Mouse (Mus musculus) heart, embryonic 14.5 days (tissue): Measurements from ENCODE around the gene Kcnd3. TPM values are rescaled to one million over a fixed set of nuclear protein-coding genes. Genes with fewer than 3 reads are reported as not detected.
A peak's percentile ranks its signal among the peaks of the same experiment; 100 is the strongest.

Source experiments
- ATAC-seq: fragments of 200-750 bp; cut with Nextera tagmentation; 2 replicates; pipeline ENCODE4 v1.8.0; 2017; ENCODE audit warnings: low read depth, moderate TSS enrichment; ENCODE audit not compliant: insufficient number of reproducible peaks, insufficient read depth, low FRiP score
- H3K27ac ChIP-seq, 2 experiments: fragments of 200-500 bp in 1 of 2; fragments of 300-500 bp in 1 of 2; sonication (generic) in 1 of 2; replicated peaks in 1 of 2; 2 replicates each; pipeline ENCODE4 v1.5.1; 2012 to 2014; ENCODE audit warnings: low read depth in 2 of 2, low read length in 2 of 2, control low read depth in 1 of 2, mild to moderate bottlenecking in 1 of 2, mixed read lengths in 1 of 2; ENCODE audit not compliant: control insufficient read depth in 1 of 2, insufficient read depth in 1 of 2
- H3K27me3 ChIP-seq: fragments of 300-500 bp; sonication (generic); 2 replicates; pipeline ENCODE4 v1.6.1; 2014; ENCODE audit warnings: mild to moderate bottlenecking, low read length, control low read depth; ENCODE audit not compliant: control insufficient read depth, insufficient read depth
- H3K36me3 ChIP-seq: fragments of 300-500 bp; sonication (generic); 2 replicates; pipeline ENCODE4 v1.6.1; 2014; ENCODE audit warnings: mild to moderate bottlenecking, control low read depth, low read length, mixed read lengths; ENCODE audit not compliant: control insufficient read depth, insufficient read depth
- H3K4me1 ChIP-seq, 2 experiments: fragments of 200-500 bp in 1 of 2; fragments of 300-500 bp in 1 of 2; sonication (generic) in 1 of 2; 2 replicates each; pipeline ENCODE4 v1.6.1; 2012 to 2014; ENCODE audit warnings: low read length in 2 of 2, control low read depth in 1 of 2, mixed read lengths in 1 of 2; ENCODE audit not compliant: control insufficient read depth in 2 of 2, insufficient read depth in 2 of 2
- H3K4me2 ChIP-seq: fragments of 300-500 bp; sonication (generic); 2 replicates; pipeline ENCODE4 v1.6.1; 2014; ENCODE audit warnings: mild to moderate bottlenecking, low read length
- H3K4me3 ChIP-seq, 2 experiments: fragments of 200-500 bp in 1 of 2; fragments of 300-500 bp in 1 of 2; sonication (generic) in 1 of 2; 2 replicates each; pipeline ENCODE4 v1.5.1; 2012 to 2014; ENCODE audit warnings: low read length in 2 of 2, mild to moderate bottlenecking in 2 of 2, control low read depth in 1 of 2, low read depth in 1 of 2, moderate library complexity in 1 of 2; ENCODE audit not compliant: control insufficient read depth in 1 of 2, insufficient read depth in 1 of 2
- H3K9ac ChIP-seq: fragments of 300-500 bp; sonication (generic); 2 replicates; pipeline ENCODE4 v1.6.1; 2014; ENCODE audit warnings: mild to moderate bottlenecking, low read length
- H3K9me3 ChIP-seq: fragments of 300-500 bp; sonication (generic); 2 replicates; pipeline ENCODE4 v1.6.1; 2016; ENCODE audit warnings: low read length, control low read depth; ENCODE audit not compliant: control insufficient read depth
- WGBS: fragments of 180-500 bp; shearing (Covaris S2); extraction: QIAGEN DNeasy Blood & Tissue Kit; methylation state at CpG from one replicate; pipeline ENCODE4 v1.1.7; 2014; 5-methylcytosine and 5-hydroxymethylcytosine counted together
- polyA plus RNA-seq: library from polyadenylated mRNA; unstranded; fragments of >200 nt; fragmentation: Nextera tagmentation; extraction: Ambion mirVana; gene quantifications from 2 replicates; pipeline ENCODE4 v1.2.1, GENCODE M21; 2014

Gene Kcnd3
- polyA plus RNA-seq, 1 experiment from 2014 or later: 0.91 TPM

DNA sequence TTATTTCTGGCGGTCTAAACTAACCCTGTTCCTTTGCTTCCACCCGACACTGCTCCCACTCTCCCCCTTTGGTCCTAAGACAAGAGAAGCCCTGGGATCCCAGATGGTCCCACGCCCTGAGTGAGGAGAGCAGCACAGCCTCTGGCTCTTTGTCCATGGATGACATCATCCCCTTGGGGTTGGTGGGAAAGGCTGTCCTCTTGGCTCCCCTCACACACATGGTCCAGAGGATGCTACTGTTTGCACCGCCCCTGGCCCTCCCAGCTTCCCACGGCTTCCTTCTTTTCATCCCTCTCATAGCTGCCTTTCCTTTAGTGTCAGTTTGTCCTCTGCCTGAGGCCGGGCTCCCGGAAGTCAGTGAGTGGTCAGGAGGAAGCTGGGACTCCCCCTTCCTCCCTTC is 259.6 kb downstream of the Kcnd3 start:
- Histone ChIP-seq H3K9ac (no peak overlapping the region), H3K4me3 (no peak overlapping the region), H3K27ac (no peak overlapping the region), H3K27me3 (no peaks in the 10 kb centered on the region), H3K4me1 (peaks cover 17 to 31% of the 10 kb centered on the region in 2 experiments), H3K36me3 (peaks cover 2% of the 10 kb centered on the region; the same call in 1 of the 2 replicates), H3K9me3 (no peaks in the 10 kb centered on the region), H3K4me2 (no peak overlapping the region)
- ATAC-seq: no peak
- WGBS: 54% methylated on average over 7 of the region's 7 CpGs

DNA sequence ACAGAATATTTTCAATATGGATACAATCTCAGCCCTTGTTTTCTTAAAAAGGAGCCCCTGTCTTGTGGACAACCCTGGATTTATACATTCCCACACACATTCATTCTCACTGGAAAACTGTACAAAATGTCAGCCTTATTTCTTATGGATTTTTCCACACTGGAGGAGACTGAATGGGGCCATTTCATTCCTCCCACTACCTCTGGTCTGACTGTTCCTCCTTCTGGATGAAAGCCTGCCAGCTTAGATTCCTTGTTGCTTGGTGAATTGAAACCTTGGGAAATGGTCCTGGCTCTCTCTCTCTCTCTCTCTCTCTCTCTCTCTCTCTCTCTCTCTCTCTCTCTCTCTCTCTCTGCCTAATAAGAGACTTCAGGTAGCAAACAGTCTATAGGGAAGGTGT is 260.7 kb downstream of the Kcnd3 start:
- Histone ChIP-seq H3K36me3 (peaks cover 2% of the 10 kb centered on the region; the same call in 1 of the 2 replicates), H3K27me3 (no peaks in the 10 kb centered on the region), H3K9me3 (no peaks in the 10 kb centered on the region), H3K9ac (no peak overlapping the region), H3K27ac (no peak overlapping the region), H3K4me2 (no peak overlapping the region), H3K4me3 (no peak overlapping the region), H3K4me1 (peaks cover 17 to 27% of the 10 kb centered on the region in 2 experiments)
- ATAC-seq: no peak

DNA sequence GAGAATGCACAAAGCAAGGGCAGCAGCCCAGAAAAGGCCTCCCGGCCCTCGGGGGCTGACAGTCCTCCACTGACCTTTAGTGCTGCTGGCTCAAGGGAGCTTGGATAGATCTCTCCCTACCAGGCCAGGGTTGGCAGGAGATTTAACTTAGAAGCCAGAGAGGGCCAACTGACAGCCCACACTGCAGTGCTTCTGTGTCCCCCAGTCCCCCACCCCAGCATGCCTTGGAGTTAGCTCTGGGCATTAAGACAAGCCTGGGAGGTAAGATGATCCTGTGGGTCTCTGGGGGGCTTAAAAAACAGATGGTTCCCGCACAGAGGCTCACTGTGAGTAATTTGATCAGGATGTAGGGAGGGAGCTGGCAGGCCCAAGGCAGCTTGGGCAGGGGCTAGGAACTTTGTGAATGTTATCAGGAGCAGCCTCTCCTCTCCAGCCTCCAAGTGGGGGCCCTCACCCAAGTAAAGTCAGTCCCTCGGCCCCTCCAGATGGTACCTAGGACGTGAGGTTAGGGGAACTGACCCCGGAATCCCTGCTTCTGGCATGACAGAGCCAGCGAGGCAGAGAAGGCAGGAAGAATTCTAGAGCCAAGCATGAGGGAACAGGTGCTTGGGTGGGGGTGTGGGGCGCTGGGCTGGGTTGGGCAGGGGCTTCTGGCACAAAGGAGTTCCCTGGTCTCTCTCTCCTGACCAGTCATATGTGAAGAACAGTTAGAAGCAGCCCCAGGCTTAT is 262.1 kb downstream of the Kcnd3 start:
- Histone ChIP-seq H3K9ac (peak overlapping the region; percentile 31; the same call in 1 of the 2 replicates), H3K27ac (peak overlapping the region in 1 of 2 experiments; percentile 27; a peak in 1 of 4 replicates), H3K4me1 (peaks cover 19 to 26% of the 10 kb centered on the region in 2 experiments)

DNA sequence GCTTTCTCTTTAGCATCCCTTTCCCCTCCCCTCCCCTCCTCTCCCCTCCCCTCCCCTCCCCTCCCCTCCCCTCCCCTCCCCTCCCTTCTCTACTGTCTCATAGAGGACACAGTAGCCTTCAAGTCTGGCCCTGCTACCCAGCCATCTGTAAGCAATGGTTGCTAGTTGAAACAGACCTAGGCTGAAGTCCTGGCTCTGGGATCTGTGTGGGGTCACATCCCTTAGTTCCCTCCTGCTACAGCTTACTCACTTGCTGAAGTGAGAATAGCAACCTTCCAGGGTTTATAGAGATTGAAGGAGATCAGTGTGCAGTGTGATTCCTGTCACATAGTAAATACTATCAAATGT is 262.7 kb downstream of the Kcnd3 start:
- Histone ChIP-seq H3K9ac (no peak overlapping the region), H3K4me3 (no peak overlapping the region), H3K27ac (no peak overlapping the region), H3K4me1 (peaks cover 19 to 26% of the 10 kb centered on the region in 2 experiments), H3K9me3 (no peaks in the 10 kb centered on the region), H3K4me2 (no peak overlapping the region), H3K27me3 (no peaks in the 10 kb centered on the region), H3K36me3 (peaks cover 2% of the 10 kb centered on the region; the same call in 1 of the 2 replicates)
- ATAC-seq: no peak

More for the DNA sequence above, 262.1 kb downstream of the Kcnd3 start:
- Histone ChIP-seq H3K9me3 (no peaks in the 10 kb centered on the region), H3K36me3 (peaks cover 2% of the 10 kb centered on the region; the same call in 1 of the 2 replicates), H3K4me3 (no peak overlapping the region), H3K27me3 (no peaks in the 10 kb centered on the region), H3K4me2 (no peak overlapping the region)
- ATAC-seq: no peak
- 21% methylated on average over 7 of the region's 8 CpGs for WGBS

DNA sequence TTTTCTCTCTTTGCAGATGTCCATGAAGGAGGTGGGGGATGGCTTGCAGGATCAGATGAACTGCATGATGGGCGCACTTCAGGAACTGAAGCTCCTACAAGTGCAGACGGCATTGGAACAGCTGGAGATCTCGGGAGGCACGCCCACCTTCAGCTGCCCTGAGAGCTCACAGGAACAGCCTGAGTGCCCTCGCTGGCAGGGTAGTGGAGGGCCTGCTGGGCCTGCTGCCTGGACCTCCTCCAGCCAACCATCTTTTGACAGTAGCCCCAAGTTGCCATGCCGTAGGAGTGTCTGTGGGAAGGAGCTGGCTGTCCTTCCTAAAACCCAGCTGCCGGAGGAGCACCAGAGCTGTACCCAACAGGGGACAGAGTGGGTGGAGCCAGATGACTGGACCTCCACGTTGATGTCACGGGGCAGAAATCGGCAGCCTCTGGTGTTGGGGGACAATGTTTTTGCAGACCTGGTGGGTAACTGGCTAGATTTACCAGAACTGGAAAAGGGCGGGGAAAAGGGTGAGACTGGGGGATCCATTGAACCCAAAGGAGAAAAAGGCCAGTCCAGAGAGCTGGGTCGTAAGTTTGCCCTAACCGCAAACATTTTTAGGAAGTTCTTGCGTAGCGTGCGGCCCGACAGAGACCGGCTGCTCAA is 264.3 kb downstream of the Kcnd3 start:
- no peaks in the 10 kb centered on the region for H3K9me3 ChIP-seq
- peaks cover 2% of the 10 kb centered on the region; the same call in 1 of the 2 replicates for H3K36me3 ChIP-seq
- no peak overlapping the region for H3K4me3 ChIP-seq
- 67% methylated on average over 18 of the region's 18 CpGs for WGBS
- no peak overlapping the region for H3K27ac ChIP-seq
- no peak for ATAC-seq
- H3K4me2 ChIP-seq: no peak overlapping the region
- H3K4me1 ChIP-seq: peaks cover 14 to 19% of the 10 kb centered on the region in 2 experiments
- no peaks in the 10 kb centered on the region for H3K27me3 ChIP-seq
- H3K9ac ChIP-seq: no peak overlapping the region

DNA sequence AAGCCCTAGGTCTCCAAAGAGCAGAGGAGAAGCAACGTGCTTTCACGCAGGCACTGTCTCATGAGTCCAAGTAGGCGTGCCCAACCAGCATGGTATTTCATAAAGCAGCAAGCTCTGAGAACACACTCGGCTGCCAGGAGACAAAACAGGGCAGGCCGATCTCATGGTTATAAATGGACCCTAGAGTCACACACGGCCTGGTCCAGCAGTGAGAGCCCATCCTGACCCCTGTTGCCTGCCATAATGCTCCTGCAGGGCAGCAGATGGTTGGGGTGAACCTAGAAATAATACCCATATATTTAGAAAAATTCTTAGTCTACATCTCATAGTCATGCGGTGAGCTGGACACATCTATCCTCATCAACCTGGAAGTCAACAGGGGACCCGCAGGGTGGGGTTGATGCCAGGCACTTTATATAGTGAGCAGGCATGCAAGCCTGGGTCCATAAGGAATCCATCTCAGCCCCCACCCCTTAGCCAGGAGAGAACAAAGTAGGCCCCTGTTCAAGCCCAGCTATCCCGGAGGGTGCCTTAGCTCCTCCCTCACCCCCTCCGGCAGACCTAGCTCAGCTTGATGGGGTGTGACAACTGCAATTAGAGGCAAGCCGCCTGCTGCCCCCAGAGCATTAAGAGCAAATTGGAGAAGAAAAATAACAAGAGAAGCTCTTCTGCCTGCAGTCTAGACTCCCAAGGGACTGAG is 265.9 kb downstream of the Kcnd3 start:
- 57% methylated on average over 11 of the region's 11 CpGs for WGBS
- no peak for ATAC-seq
- H3K27ac ChIP-seq: no peak overlapping the region

DNA sequence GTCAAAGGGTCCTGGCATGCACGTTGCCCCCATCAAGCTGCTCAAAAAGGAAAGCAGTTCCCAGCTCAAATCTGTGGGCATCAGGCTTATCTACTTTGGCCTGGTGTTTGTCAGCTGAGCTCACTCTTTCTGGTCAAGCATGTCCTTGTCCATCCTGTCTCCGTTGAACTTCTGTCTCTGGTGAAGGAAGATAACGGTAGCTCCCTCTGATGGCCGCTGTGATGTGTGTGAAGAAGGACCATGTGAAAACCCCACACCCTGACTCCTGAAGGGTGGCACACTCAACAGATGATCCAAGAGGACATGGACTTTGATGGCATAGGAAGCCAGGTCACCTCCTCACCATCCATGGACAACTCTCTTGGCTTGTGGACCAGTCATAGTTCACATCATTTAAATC is 266.6 kb downstream of the Kcnd3 start:
- 12% methylated on average over 4 of the region's 4 CpGs for WGBS
- H3K27ac ChIP-seq: no peak overlapping the region
- no peak overlapping the region for H3K4me2 ChIP-seq
- peaks cover 2% of the 10 kb centered on the region; the same call in 1 of the 2 replicates for H3K36me3 ChIP-seq
- H3K4me1 ChIP-seq: peaks cover 12 to 13% of the 10 kb centered on the region in 2 experiments
- no peak overlapping the region for H3K9ac ChIP-seq
- no peaks in the 10 kb centered on the region for H3K9me3 ChIP-seq
- H3K4me3 ChIP-seq: no peak overlapping the region
- H3K27me3 ChIP-seq: no peaks in the 10 kb centered on the region
- ATAC-seq: no peak

More for the DNA sequence above, 265.9 kb downstream of the Kcnd3 start:
- no peak overlapping the region for H3K9ac ChIP-seq
- no peaks in the 10 kb centered on the region for H3K27me3 ChIP-seq
- H3K4me2 ChIP-seq: no peak overlapping the region
- H3K4me1 ChIP-seq: peaks cover 14 to 19% of the 10 kb centered on the region in 2 experiments
- no peaks in the 10 kb centered on the region for H3K9me3 ChIP-seq
- H3K36me3 ChIP-seq: peaks cover 2% of the 10 kb centered on the region; the same call in 1 of the 2 replicates
- no peak overlapping the region for H3K4me3 ChIP-seq
